Mouse (Mus musculus) intestine, embryonic 14.5 days (tissue): ENCODE results near the gene Gm5901. TPM values are rescaled to one million over a fixed set of nuclear protein-coding genes. Genes with fewer than 3 reads are reported as not detected.
"Not testable (repeated sequence)": the region's sequence is repeated elsewhere in the genome, so short reads cannot be mapped to it uniquely, and the experiment has no call there.

Experiments
- ATAC-seq: fragments of 200-750 bp; cut with Nextera tagmentation; replicated peaks from 2 replicates; pipeline ENCODE4 v1.8.0; 2017; ENCODE audit warnings: low read depth, moderate number of reproducible peaks, moderate TSS enrichment, moderate library complexity; ENCODE audit not compliant: low FRiP score, low TSS enrichment
- DNase-seq: peaks from one replicate; pipeline ENCODE4 v3.0.0-alpha.2; 2018; ENCODE audit warnings: low spot score
- H3K27ac ChIP-seq: fragments of 300-500 bp; sonication (generic); 2 replicates; pipeline ENCODE4 v1.5.1; 2014; ENCODE audit warnings: low read depth, mild to moderate bottlenecking, control low read depth
- H3K27me3 ChIP-seq: fragments of 300-500 bp; sonication (generic); replicated peaks from 2 replicates; pipeline ENCODE4 v1.6.1; 2014; ENCODE audit warnings: low read length, control low read depth; ENCODE audit not compliant: control insufficient read depth, insufficient read depth
- H3K36me3 ChIP-seq: fragments of 300-500 bp; sonication (generic); 2 replicates; pipeline ENCODE4 v1.6.1; 2014; ENCODE audit warnings: low read length, control low read depth; ENCODE audit not compliant: control insufficient read depth, insufficient read depth
- H3K4me1 ChIP-seq: fragments of 300-500 bp; sonication (generic); replicated peaks from 2 replicates; pipeline ENCODE4 v1.6.1; 2014; ENCODE audit warnings: low read length, control low read depth, mixed read lengths; ENCODE audit not compliant: control insufficient read depth, insufficient read depth
- H3K4me2 ChIP-seq: fragments of 300-500 bp; sonication (generic); 2 replicates; pipeline ENCODE4 v1.6.1; 2014; ENCODE audit warnings: low read length
- H3K4me3 ChIP-seq: fragments of 300-500 bp; sonication (generic); 2 replicates; pipeline ENCODE4 v1.5.1; 2014; ENCODE audit warnings: low read depth, low read length, control low read depth, mixed read lengths
- H3K9ac ChIP-seq: fragments of 300-500 bp; sonication (generic); 2 replicates; pipeline ENCODE4 v1.6.1; 2014; ENCODE audit warnings: mild to moderate bottlenecking, low read length
- H3K9me3 ChIP-seq: fragments of 300-500 bp; sonication (generic); 2 replicates; pipeline ENCODE4 v1.6.1; 2016; ENCODE audit warnings: low read length, control low read depth; ENCODE audit not compliant: control insufficient read depth
- WGBS: fragments of 180-500 bp; shearing (Covaris S2); extraction: QIAGEN DNeasy Blood & Tissue Kit; methylation state at CpG from one replicate; pipeline ENCODE4 v1.1.7; 2014; 5-methylcytosine and 5-hydroxymethylcytosine counted together
- polyA plus RNA-seq: library from polyadenylated mRNA; unstranded; fragments of >200 nt; fragmentation: Nextera tagmentation; extraction: Ambion mirVana; gene quantifications from 2 replicates; pipeline ENCODE4 v1.2.1, GENCODE M21; 2014

The Gm5901 gene
- polyA plus RNA-seq: not detected in 2 replicates

GRCm38 (mm10) chr7:105374866-105375265 lies at the start of gene Gm5901:
Gene Gm5901, plus strand, starts transcription at chr7:105375038.
- H3K9me3 ChIP-seq: no peaks in the 10 kb centered on the region
- no peaks in the 10 kb centered on the region for H3K4me1 ChIP-seq
- no peak within 1 kb of the TSS for H3K9ac ChIP-seq
- no peak for ATAC-seq
- no peaks in the 10 kb centered on the region for H3K27me3 ChIP-seq
- WGBS: 95% methylated on average over 1 of the region's 1 CpGs
- H3K4me2 ChIP-seq: no peak within 1 kb of the TSS
- H3K36me3 ChIP-seq: peaks cover 57% of the 10 kb centered on the region
- no peak for DNase-seq
- no peak within 1 kb of the TSS for H3K4me3 ChIP-seq
- no peak within 1 kb of the TSS for H3K27ac ChIP-seq

GRCm38 (mm10) chr7:105325302-105325701 lies 49.5 kb upstream of the Gm5901 start:
- H3K27me3 ChIP-seq: no peaks in the 10 kb centered on the region
- H3K9ac ChIP-seq: no peak overlapping the region
- H3K9me3 ChIP-seq: no peaks in the 10 kb centered on the region
- 71% methylated on average over 2 of the region's 2 CpGs for WGBS
- no peak overlapping the region for H3K4me2 ChIP-seq
- DNase-seq: no peak
- H3K36me3 ChIP-seq: no peaks in the 10 kb centered on the region
- H3K4me1 ChIP-seq: no peaks in the 10 kb centered on the region
- H3K4me3 ChIP-seq: no peak overlapping the region
- ATAC-seq: no peak
- no peak overlapping the region for H3K27ac ChIP-seq

DNA sequence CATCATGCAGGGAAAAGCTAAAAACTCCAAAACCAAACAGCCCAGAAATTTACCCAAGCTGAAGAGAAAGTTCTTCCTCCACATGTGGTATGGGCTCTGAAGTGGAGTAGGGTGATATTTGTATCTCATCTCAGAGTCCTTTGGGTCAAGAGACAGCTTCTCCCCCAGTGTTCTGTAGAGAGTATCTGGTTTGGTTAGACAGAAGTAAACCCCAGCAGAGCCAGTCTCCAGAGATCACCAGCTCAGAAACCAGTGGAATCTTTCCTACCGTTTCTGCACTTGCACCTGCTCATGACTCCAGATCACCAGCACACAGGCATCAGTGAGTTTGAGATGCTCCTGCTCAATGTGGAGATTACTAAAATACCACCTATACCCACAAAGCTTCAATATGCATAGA lies 40.8 kb upstream of the Gm5901 start, which contains the start of gene Olfr690:
TSS of gene Olfr690 (minus strand) at position 101 of the 400 bp plus-strand sequence.
- Histone ChIP-seq H3K27ac (no peak within 1 kb of the TSS), H3K4me2 (no peak within 1 kb of the TSS), H3K4me1 (no peaks in the 10 kb centered on the region), H3K4me3 (no peak within 1 kb of the TSS), H3K27me3 (no peaks in the 10 kb centered on the region), H3K36me3 (no peaks in the 10 kb centered on the region), H3K9ac (no peak within 1 kb of the TSS), H3K9me3 (no peaks in the 10 kb centered on the region)
- no peak for DNase-seq
- ATAC-seq: no peak
- 96% methylated on average over 1 of the region's 1 CpGs for WGBS

DNA sequence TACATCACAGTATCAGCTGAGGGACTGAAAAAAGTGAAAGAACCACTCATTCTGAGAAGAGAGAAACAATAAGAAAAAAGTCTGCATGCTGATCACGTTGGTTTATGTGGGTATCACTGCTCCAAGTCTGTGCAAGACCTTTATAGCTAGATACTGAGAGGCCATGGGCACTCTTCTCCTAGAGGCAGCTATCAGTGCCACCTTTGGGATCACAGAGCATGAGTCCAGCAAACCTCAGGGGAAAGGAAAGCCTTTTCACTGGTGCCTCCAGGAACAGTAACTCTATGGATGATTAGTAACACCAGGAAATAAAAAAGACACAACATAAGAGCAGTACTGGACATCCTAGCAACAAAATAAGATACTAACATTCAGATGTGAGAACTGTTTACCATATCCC lies 32.7 kb upstream of the Gm5901 start, which contains the start of gene Olfr691:
TSS of gene Olfr691 (minus strand) at position 101 of the 400 bp plus-strand sequence.
- H3K27me3 ChIP-seq: no peaks in the 10 kb centered on the region
- 47% methylated on average over 1 of the region's 1 CpGs for WGBS
- DNase-seq: no peak
- no peak within 1 kb of the TSS for H3K27ac ChIP-seq
- no peak within 1 kb of the TSS for H3K4me2 ChIP-seq
- H3K36me3 ChIP-seq: no peaks in the 10 kb centered on the region
- no peak within 1 kb of the TSS for H3K9ac ChIP-seq
- no peaks in the 10 kb centered on the region for H3K4me1 ChIP-seq
- H3K4me3 ChIP-seq: no peak within 1 kb of the TSS
- no peak for ATAC-seq
- no peaks in the 10 kb centered on the region for H3K9me3 ChIP-seq

DNA sequence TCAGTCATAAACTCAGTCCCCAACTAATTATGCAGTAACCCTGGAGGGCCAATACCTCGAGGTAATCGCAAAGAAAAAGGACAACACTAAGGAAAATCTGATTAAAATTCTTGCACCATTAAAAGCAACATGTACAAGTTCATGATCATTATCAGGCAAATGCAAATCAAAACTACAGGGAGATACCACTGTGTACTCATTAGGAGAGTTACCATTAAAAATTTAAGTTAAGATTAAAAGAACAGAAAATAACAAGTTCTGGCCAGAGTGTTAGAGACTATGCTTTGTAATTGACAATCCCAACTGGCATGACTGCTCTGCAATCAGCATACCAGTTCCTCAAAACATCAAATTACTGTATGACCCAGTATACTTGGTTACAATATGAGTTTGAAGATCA lies 32.1 kb upstream of the Gm5901 start:
- Histone ChIP-seq H3K27ac (no peak overlapping the region), H3K27me3 (no peaks in the 10 kb centered on the region), H3K4me2 (no peak overlapping the region), H3K4me1 (no peaks in the 10 kb centered on the region), H3K4me3 (no peak overlapping the region), H3K9ac (no peak overlapping the region), H3K36me3 (no peaks in the 10 kb centered on the region), H3K9me3 (no peaks in the 10 kb centered on the region)
- WGBS: 86% methylated on average over 2 of the region's 2 CpGs
- ATAC-seq: no peak
- no peak for DNase-seq

- H3K9ac ChIP-seq, H3K4me3 ChIP-seq, DNase-seq, H3K27me3 ChIP-seq, H3K9me3 ChIP-seq, ATAC-seq, H3K4me2 ChIP-seq, H3K27ac ChIP-seq, H3K4me1 ChIP-seq, H3K36me3 ChIP-seq: not testable (repeated sequence)
- no CpG with 5 or more reads among the region's 5 CpGs for WGBS
Measured at GRCm38 (mm10) chr7:105356064-105356463, 18.8 kb upstream of the Gm5901 start.

- 95% methylated on average over 1 of the region's 2 CpGs for WGBS
- DNase-seq, H3K4me1 ChIP-seq, H3K4me2 ChIP-seq, H3K27ac ChIP-seq, H3K27me3 ChIP-seq, H3K4me3 ChIP-seq, H3K9ac ChIP-seq, H3K9me3 ChIP-seq, H3K36me3 ChIP-seq: not testable (repeated sequence)
- ATAC-seq: peak; percentile 81
Measured at GRCm38 (mm10) chr7:105356487-105356886, 18.4 kb upstream of the Gm5901 start.

DNA sequence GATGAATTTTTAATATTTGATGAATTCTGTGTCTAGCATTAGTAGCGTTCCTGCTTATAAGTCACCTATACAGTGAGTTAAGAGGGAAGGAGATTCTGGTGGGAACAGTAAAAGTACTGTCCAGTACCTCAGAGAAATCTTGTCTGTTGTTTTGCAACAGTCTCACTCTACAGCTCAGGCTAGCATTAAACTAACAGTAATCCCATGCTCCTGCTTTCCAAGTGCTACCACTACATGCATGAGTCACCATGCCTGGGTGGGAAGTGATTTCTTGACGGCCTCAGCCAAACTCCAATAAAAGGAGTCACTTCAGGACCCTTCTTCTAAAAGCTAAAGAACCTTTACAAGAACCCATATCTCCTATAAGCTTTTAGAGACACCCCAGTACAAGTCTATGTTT lies 13.1 kb upstream of the Gm5901 start:
- Histone ChIP-seq H3K27me3 (no peaks in the 10 kb centered on the region), H3K27ac (no peak overlapping the region), H3K9ac (no peak overlapping the region), H3K4me1 (no peaks in the 10 kb centered on the region), H3K9me3 (no peaks in the 10 kb centered on the region), H3K36me3 (no peaks in the 10 kb centered on the region), H3K4me2 (no peak overlapping the region), H3K4me3 (no peak overlapping the region)
- DNase-seq (no peak), ATAC-seq (no peak)
- WGBS: 77% methylated on average over 2 of the region's 2 CpGs

- Histone ChIP-seq H3K27ac (no peak overlapping the region), H3K36me3 (no peaks in the 10 kb centered on the region), H3K4me2 (no peak overlapping the region), H3K9me3 (no peaks in the 10 kb centered on the region), H3K4me1 (no peaks in the 10 kb centered on the region), H3K27me3 (no peaks in the 10 kb centered on the region), H3K4me3 (no peak overlapping the region), H3K9ac (no peak overlapping the region)
- no peak for ATAC-seq
- WGBS: 86% methylated on average over 5 of the region's 5 CpGs
- no peak for DNase-seq
Measured at GRCm38 (mm10) chr7:105367268-105367667, 7.6 kb upstream of the Gm5901 start.
